Mouse (Mus musculus): ENCODE measurements around the gene Nav2. TPM values are rescaled to one million over a fixed set of nuclear protein-coding genes. Genes with fewer than 3 reads are reported as not detected.

Gene Nav2
- total and polyA plus RNA-seq, 3 experiments, result 2.0 to 2.7 TPM; not detected in 1

- TF ChIP-seq GATA1 (IDR thresholded peaks at IDR 0.05; ENCODE audit: low read depth, low read length), result no peak
- no peak for TF ChIP-seq JUND (IDR thresholded peaks at IDR 0.05; ENCODE audit: low read depth, low read length)
- no peak for TF ChIP-seq TAL1 (IDR thresholded peaks at IDR 0.05; ENCODE audit: low read length)
- no peak for TF ChIP-seq SIN3A (IDR thresholded peaks at IDR 0.05; ENCODE audit: low read length)
- TF ChIP-seq USF2 (IDR thresholded peaks at IDR 0.05; ENCODE audit: borderline replicate concordance in 1 of 2, insufficient read depth in 1 of 2, low read depth in 1 of 2, low read length in 2 of 2), result no peak
- no peak for TF ChIP-seq MEF2A (IDR thresholded peaks at IDR 0.05; ENCODE audit: extremely low read depth, insufficient replicate concordance, low read depth, low read length, poor library complexity, severe bottlenecking)
- no peak for TF ChIP-seq ZKSCAN1 (IDR thresholded peaks at IDR 0.05; ENCODE audit: low read depth, low read length)
- TF ChIP-seq ZNF384 (IDR thresholded peaks at IDR 0.05; ENCODE audit: low read depth, low read length), result no peak
- TF ChIP-seq NRF1 (IDR thresholded peaks at IDR 0.05; ENCODE audit: insufficient read depth, low read depth, low read length, poor library complexity, severe bottlenecking), result no peak
- no peak for TF ChIP-seq EP300 (IDR thresholded peaks at IDR 0.05; ENCODE audit: low read depth in 1 of 2, low read length in 2 of 2)
- TF ChIP-seq SMC3 (IDR thresholded peaks at IDR 0.05; ENCODE audit: low read depth, low read length), result no peak
- TF ChIP-seq MAX (IDR thresholded peaks at IDR 0.05; ENCODE audit: low read length), result no peak
- Histone ChIP-seq H3K79me2 (ENCODE audit: control insufficient read depth, insufficient read depth, low read length, poor library complexity) (no peaks in the 10 kb centered on the region), H3K9me3 (replicated peaks; ENCODE audit: insufficient read depth, low read length) (no peaks in the 10 kb centered on the region), H3K9ac (ENCODE audit: control insufficient read depth, low read depth, low read length, poor library complexity, severe bottlenecking) (no peak overlapping the region), H3K36me3 (ENCODE audit: control insufficient read depth in 1 of 2, insufficient read depth in 2 of 2, low read length in 2 of 2) (no peaks in the 10 kb centered on the region), H3K27ac (ENCODE audit: control insufficient read depth, low read depth, low read length) (no peak overlapping the region), H3K4me3 (ENCODE audit: control insufficient read depth in 1 of 2, insufficient read depth in 1 of 2, low read depth in 2 of 2, low read length in 2 of 2) (no peak overlapping the region), H3K27me3 (ENCODE audit: control insufficient read depth in 1 of 2, insufficient read depth in 2 of 2, low read length in 2 of 2) (no peaks in the 10 kb centered on the region; a peak in 1 of 4 replicates), H3K4me1 (ENCODE audit: control insufficient read depth in 1 of 2, insufficient read depth in 2 of 2, low read length in 2 of 2) (no peaks in the 10 kb centered on the region)
- DNase-seq (ENCODE audit: low read depth, low spot score), result no peak
Measured at GRCm38 (mm10) chr7:49638941-49639776, 730.6 kb downstream of the Nav2 start.

DNA sequence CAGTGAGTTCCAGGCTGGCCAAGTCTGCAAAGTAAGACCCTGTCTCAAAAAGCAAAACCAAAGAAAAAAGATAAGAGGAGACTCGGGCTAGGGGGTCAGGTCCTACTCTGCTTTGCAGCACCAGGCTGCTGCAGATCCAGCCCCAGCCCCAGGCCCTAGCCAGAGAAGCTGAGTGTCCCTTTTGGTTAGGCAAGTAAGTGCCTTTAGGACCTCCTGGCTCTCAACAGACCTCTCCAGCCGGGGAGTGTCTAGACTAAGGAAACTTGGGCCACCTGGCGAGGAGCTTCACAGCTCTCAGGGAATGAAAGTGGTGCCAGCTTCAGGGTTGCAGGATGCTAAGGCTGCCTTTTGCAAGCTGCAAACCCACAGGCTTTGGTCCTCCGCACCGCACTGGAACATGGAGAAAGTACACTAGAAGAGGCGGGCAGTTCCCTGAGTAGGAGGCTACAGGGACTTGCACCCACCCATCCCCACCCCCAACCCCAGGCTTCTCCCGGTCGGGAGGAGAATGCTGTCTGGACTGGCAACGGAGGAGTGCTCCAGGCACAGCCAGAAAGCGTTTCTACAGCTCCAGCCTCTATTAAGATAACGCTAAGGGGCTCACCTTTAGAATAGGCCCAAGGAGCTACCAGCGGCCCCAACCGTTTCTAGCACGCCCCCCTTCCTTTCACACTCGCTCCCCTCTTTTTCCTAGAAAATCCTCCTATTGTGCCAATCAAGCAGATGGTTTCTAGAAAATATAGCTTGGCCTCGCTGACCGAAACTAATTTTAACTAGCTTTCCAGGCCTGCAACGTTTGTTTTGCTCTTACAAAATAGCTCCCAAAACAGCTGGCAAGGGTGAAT is 731.6 kb downstream of the Nav2 start:
- H3K27me3 ChIP-seq (ENCODE audit: control insufficient read depth in 1 of 2, insufficient read depth in 2 of 2, low read length in 2 of 2), result no peaks in the 10 kb centered on the region; a peak in 1 of 4 replicates
- H3K36me3 ChIP-seq (ENCODE audit: control insufficient read depth in 1 of 2, insufficient read depth in 2 of 2, low read length in 2 of 2), result no peaks in the 10 kb centered on the region
- H3K27ac ChIP-seq (ENCODE audit: control insufficient read depth, low read depth, low read length), result no peak overlapping the region
- no peak overlapping the region for H3K4me3 ChIP-seq (ENCODE audit: control insufficient read depth in 1 of 2, insufficient read depth in 1 of 2, low read depth in 2 of 2, low read length in 2 of 2)
- TF ChIP-seq SIN3A (IDR thresholded peaks at IDR 0.05; ENCODE audit: low read length), result no peak
- no peak for TF ChIP-seq CTCF (IDR thresholded peaks at IDR 0.05 in 2 of 3, conservative IDR thresholded peaks at IDR 0.05 in 1 of 3; ENCODE audit: control insufficient read depth in 1 of 3, insufficient read depth in 1 of 3, low read depth in 2 of 3, low read length in 3 of 3, poor library complexity in 1 of 3, severe bottlenecking in 1 of 3)
- TF ChIP-seq GABPA (IDR thresholded peaks at IDR 0.05; ENCODE audit: low read depth, low read length), result no peak
- no peak for TF ChIP-seq TCF12 (IDR thresholded peaks at IDR 0.05; ENCODE audit: low read depth, low read length)
- no peak for TF ChIP-seq MXI1 (IDR thresholded peaks at IDR 0.05; ENCODE audit: low read depth, low read length)
- TF ChIP-seq EP300 (IDR thresholded peaks at IDR 0.05; ENCODE audit: low read depth in 1 of 2, low read length in 2 of 2), result no peak
- TF ChIP-seq CHD2 (IDR thresholded peaks at IDR 0.05; ENCODE audit: low read length), result no peak
- no peak for TF ChIP-seq GATA1 (IDR thresholded peaks at IDR 0.05; ENCODE audit: low read depth, low read length)
- no peak for TF ChIP-seq MYB (IDR thresholded peaks at IDR 0.05; ENCODE audit: low read depth, low read length)
- no peaks in the 10 kb centered on the region for H3K79me2 ChIP-seq (ENCODE audit: control insufficient read depth, insufficient read depth, low read length, poor library complexity)
- DNase-seq (ENCODE audit: low read depth, low spot score), result no peak
- no peaks in the 10 kb centered on the region for H3K9me3 ChIP-seq (replicated peaks; ENCODE audit: insufficient read depth, low read length)
- no peaks in the 10 kb centered on the region for H3K4me1 ChIP-seq (ENCODE audit: control insufficient read depth in 1 of 2, insufficient read depth in 2 of 2, low read length in 2 of 2)
- no peak overlapping the region for H3K9ac ChIP-seq (ENCODE audit: control insufficient read depth, low read depth, low read length, poor library complexity, severe bottlenecking)

All from MEL (cell line).